Mouse (Mus musculus) C2C12 (cell line): ENCODE measurements around the gene Serpinb9. TPM values are rescaled to one million over a fixed set of nuclear protein-coding genes. Genes with fewer than 3 reads are reported as not detected.
"Not testable (repeated sequence)": the region's sequence is repeated elsewhere in the genome, so short reads cannot be mapped to it uniquely, and the experiment has no call there.

Experiments
- H3K27me3 ChIP-seq: one replicate; pipeline ENCODE4 v1.6.1; 2011; ENCODE audit not compliant: control insufficient read depth, insufficient read depth, insufficient read length
- H3K36me3 ChIP-seq: one replicate; pipeline ENCODE4 v1.6.1; 2011; ENCODE audit not compliant: control insufficient read depth, insufficient read depth
- H3K4me3 ChIP-seq: one replicate; pipeline ENCODE4 v1.5.1; 2011; ENCODE audit warnings: mild to moderate bottlenecking, control low read depth; ENCODE audit not compliant: poor library complexity, insufficient read depth, severe bottlenecking
- H3K79me2 ChIP-seq: one replicate; pipeline ENCODE4 v1.6.1; 2011; ENCODE audit not compliant: control insufficient read depth, insufficient read depth
- H3K79me3 ChIP-seq: one replicate; pipeline ENCODE4 v1.6.1; 2011; ENCODE audit warnings: low read depth, control low read depth
- H3ac ChIP-seq: one replicate; pipeline ENCODE3; 2011; ENCODE audit warnings: low read depth; ENCODE audit not compliant: control insufficient read depth, insufficient read length
- CEBPB ChIP-seq: IDR thresholded peaks from one replicate; pipeline ENCODE4 v1.6.1; 2011; ENCODE audit warnings: low read depth, mild to moderate bottlenecking, control low read depth, moderate library complexity
- CTCF ChIP-seq: IDR thresholded peaks from one replicate; pipeline ENCODE4 v1.5.1; 2011; ENCODE audit not compliant: control insufficient read depth, insufficient read depth, insufficient read length
- FOSL1 ChIP-seq: IDR thresholded peaks from one replicate; pipeline ENCODE4 v1.8.0; 2011; ENCODE audit warnings: mild to moderate bottlenecking, low read length; ENCODE audit not compliant: poor library complexity, insufficient read depth, severe bottlenecking
- MAX ChIP-seq: IDR thresholded peaks from one replicate; pipeline ENCODE4 v1.6.1; 2011; ENCODE audit warnings: mild to moderate bottlenecking, control low read depth
- MYOD1 ChIP-seq: IDR thresholded peaks from one replicate; pipeline ENCODE4 v1.6.1; 2011; ENCODE audit warnings: low read depth; ENCODE audit not compliant: control insufficient read depth, insufficient read length
- MYOG ChIP-seq: IDR thresholded peaks from one replicate; pipeline ENCODE4 v1.6.1; 2011; ENCODE audit not compliant: control insufficient read depth, insufficient read length; ENCODE audit errors: extremely low read depth
- USF1 ChIP-seq: IDR thresholded peaks from one replicate; pipeline ENCODE4 v1.6.1; 2011; ENCODE audit warnings: low read depth, mild to moderate bottlenecking, control low read depth, moderate library complexity
- long read RNA-seq, 2 experiments: library from polyadenylated mRNA; unstranded; transcript quantifications; one replicate each; pipeline ENCODE4 v2.0.0; 2019 to 2020
- polyA plus RNA-seq: library from polyadenylated mRNA; unstranded; fragments of >200 nt; fragmentation: generic; extraction: Trizol; gene quantifications from one replicate; pipeline ENCODE4 v1.2.1, GENCODE M21; 2012; ENCODE audit warnings: missing spikeins

Gene Serpinb9
- polyA plus RNA-seq = 4.0 TPM
- long read RNA-seq, experiment 1, transcript Serpinb9-201 (7 exons, 3,397 nt) = major isoform, 23 of 24 reads
- long read RNA-seq, experiment 1, partial matches to known transcripts = 0 of 24 reads
- long read RNA-seq, experiment 1, other reads (novel, unspliced or antisense) = 1 of 24 reads
- long read RNA-seq, experiment 2, transcript Serpinb9-201 (7 exons, 3,397 nt) = major isoform, 45 of 48 reads
- long read RNA-seq, experiment 2, partial matches to known transcripts = 1 of 48 reads
- long read RNA-seq, experiment 2, other reads (novel, unspliced or antisense) = 1 of 48 reads

GRCm38 (mm10) chr13:33002950-33003349 lies at the start of gene Serpinb9:
Serpinb9 (plus strand) TSS chr13:33003250.
- Histone ChIP-seq H3ac (peak within 1 kb of the TSS; percentile 52), H3K36me3 (no peaks in the 10 kb centered on the region), H3K79me3 (no peaks in the 10 kb centered on the region), H3K79me2 (no peaks in the 10 kb centered on the region), H3K4me3 (peak within 1 kb of the TSS; percentile 28), H3K27me3 (no peaks in the 10 kb centered on the region)
- TF ChIP-seq MAX (no peak), USF1 (no peak), MYOD1 (no peak), FOSL1 (no peak), CEBPB (no peak), CTCF (no peak), MYOG (no peak)

DNA sequence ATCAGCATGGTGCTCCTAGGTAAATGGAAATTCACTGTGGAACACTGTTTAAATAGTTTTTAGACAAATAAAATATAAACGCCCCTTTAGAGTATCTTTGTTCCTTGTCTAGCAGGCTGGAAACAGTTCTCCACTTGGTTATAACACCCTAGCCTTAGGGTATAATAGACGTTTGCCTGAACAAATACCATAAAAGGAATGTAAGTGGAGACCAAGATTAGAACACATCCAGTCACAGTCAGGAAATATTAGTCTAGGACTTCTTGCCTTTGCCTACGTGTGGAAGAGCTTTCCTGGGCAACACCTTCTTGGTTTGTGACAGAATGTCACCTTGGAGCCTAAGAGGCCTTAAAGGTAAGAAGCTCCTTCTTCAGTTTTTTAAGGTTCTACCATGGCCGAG lies 46.5 kb upstream of the Serpinb9 start:
- H3K79me3 ChIP-seq = no peaks in the 10 kb centered on the region
- no peak overlapping the region for H3ac ChIP-seq
- H3K79me2 ChIP-seq = no peaks in the 10 kb centered on the region
- H3K36me3 ChIP-seq = no peaks in the 10 kb centered on the region
- TF ChIP-seq CTCF = no peak
- TF ChIP-seq USF1 = no peak
- no peak for TF ChIP-seq MYOD1
- no peak for TF ChIP-seq FOSL1
- TF ChIP-seq CEBPB = no peak
- H3K4me3 ChIP-seq = no peak overlapping the region
- H3K27me3 ChIP-seq = no peaks in the 10 kb centered on the region

DNA sequence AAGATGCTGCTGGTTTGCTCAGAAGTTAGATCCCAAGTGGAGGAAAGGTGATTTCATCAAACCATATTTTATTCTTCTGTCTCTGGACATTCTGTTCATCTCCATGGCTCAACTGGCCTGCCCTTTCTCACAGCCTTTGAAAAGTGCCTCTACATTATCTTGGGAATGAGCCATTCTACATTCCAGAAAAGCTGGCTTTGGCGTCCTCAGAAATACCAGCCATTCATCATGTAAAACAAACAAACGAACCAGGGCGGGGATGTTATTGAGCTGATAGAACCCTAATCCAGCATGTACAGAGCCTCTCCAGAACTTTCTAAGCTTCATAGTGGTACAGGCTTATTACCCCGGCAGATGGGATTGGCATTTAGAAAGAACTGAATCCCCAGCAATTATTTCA lies 45.1 kb upstream of the Serpinb9 start:
- Histone ChIP-seq H3K4me3 (no peak overlapping the region), H3K79me2 (no peaks in the 10 kb centered on the region), H3K27me3 (no peaks in the 10 kb centered on the region), H3ac (no peak overlapping the region), H3K79me3 (no peaks in the 10 kb centered on the region), H3K36me3 (no peaks in the 10 kb centered on the region)
- TF ChIP-seq CTCF (no peak), MYOG (no peak), CEBPB (no peak), MAX (no peak), USF1 (no peak), FOSL1 (no peak)

GRCm38 (mm10) chr13:32958521-32958920 lies 44.5 kb upstream of the Serpinb9 start:
- not testable (repeated sequence) for H3K79me3 ChIP-seq, H3ac ChIP-seq, H3K36me3 ChIP-seq, H3K27me3 ChIP-seq, H3K79me2 ChIP-seq, H3K4me3 ChIP-seq

DNA sequence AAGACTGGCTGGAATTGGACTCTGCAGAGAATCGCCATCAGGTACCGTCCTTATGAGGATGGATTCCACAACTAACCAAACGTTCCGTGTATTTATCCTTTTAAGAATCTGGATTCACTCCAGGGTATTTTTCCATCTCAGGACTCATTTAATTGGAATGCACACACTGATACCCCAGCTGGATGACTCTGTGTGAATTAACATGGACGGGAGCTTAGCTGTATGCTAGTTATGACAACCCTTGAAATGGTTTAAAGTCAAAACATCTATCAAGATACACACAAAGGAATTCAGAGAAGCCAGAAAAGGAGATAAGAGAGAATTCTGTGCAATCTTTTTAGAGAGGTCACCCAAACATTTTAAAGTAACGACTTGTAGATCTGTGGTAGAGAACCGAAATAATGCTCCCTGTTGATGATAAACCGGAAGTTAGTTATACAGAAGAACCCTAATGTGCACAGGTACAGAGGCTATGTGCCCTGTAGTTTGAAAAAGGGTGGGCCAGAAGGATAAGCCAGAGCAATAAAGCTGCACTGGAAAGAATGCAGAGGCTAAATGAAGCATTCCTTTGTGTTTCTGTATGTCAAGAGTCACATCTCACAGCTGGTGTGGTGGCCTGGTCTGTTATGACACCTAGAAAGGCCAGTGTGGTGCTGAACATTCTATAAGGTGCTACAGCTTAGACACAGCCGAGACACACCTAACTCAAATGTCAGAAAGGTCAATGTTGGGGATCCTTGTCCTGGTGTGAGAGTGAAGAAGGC lies 38.9 kb upstream of the Serpinb9 start:
- Histone ChIP-seq H3K4me3 (no peak overlapping the region), H3K79me3 (no peaks in the 10 kb centered on the region), H3K79me2 (no peaks in the 10 kb centered on the region), H3K36me3 (no peaks in the 10 kb centered on the region), H3ac (no peak overlapping the region), H3K27me3 (no peaks in the 10 kb centered on the region)
- TF ChIP-seq CEBPB (no peak), MYOD1 (peak; percentile 29)

DNA sequence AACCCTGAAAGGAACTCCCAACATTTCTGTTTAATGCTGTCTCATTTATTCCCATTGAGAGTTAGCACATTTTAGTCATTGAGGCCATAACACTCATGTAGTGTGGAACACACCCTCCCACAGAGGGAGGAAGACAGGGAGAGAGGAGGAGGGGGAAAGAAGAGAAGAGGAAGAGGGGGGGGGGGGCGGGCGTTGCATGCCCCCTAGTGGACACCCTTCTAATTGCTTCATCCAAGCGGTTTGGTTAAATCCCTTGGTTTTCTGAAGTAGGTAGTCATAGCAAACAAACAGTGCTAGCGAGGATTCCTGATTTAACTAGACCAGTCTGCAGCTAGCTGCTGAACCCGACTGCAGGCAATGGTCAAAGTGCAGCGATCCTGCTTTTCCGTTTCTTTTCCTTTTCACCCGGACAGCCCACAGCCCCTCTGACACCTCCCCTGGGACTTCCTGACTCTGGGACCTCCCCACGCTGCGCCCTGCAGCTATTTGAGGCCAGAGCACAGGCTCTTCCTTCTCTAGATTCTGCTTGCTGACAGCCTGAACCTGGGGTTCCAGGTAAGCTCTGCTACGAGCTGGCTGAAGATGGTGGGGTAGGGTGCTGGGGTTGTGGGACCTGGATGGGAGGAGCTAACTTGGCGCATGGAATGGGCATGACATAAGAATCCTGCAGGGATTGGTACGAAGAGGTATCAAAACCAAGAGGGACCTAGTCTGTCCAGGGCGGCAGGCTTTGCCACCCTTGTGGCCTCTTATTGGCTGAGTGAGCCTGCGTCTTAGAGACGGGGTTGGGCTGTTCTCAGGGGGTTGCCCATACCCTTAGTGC lies 37.9 kb upstream of the Serpinb9 start, which contains the start of gene Serpinb6b:
TSS of gene Serpinb6b (plus strand) at position 221 of the 823 bp plus-strand sequence.
- H3K79me2 ChIP-seq = no peaks in the 10 kb centered on the region
- no peaks in the 10 kb centered on the region for H3K79me3 ChIP-seq
- H3K4me3 ChIP-seq = no peak within 1 kb of the TSS
- H3K36me3 ChIP-seq = no peaks in the 10 kb centered on the region
- H3ac ChIP-seq = peak within 1 kb of the TSS; percentile 11
- TF ChIP-seq FOSL1 = no peak
- no peak for TF ChIP-seq CTCF
- no peak for TF ChIP-seq MAX
- H3K27me3 ChIP-seq = no peaks in the 10 kb centered on the region
